Mouse (Mus musculus): Measurements from ENCODE around the gene Aprt.

GRCm38 (mm10) chr8:122529159-122529558, 47.5 kb downstream of the Aprt start:
- no peak for TF ChIP-seq POLR2A (IDR thresholded peaks at IDR 0.05; ENCODE audit: extremely low read depth, insufficient read depth, low read length)
- TF ChIP-seq CTCF (IDR thresholded peaks at IDR 0.05; ENCODE audit: extremely low read depth, insufficient read depth, low read length), result no peak
